Mouse (Mus musculus): Measurements from ENCODE around the gene Pdgfra.

Gene Pdgfra

GRCm38 (mm10) chr5:75155741-75156553 is 3.9 kb downstream of the Pdgfra start:
- peak; percentile 59 for DNase-seq (ENCODE audit: low spot score)

DNA sequence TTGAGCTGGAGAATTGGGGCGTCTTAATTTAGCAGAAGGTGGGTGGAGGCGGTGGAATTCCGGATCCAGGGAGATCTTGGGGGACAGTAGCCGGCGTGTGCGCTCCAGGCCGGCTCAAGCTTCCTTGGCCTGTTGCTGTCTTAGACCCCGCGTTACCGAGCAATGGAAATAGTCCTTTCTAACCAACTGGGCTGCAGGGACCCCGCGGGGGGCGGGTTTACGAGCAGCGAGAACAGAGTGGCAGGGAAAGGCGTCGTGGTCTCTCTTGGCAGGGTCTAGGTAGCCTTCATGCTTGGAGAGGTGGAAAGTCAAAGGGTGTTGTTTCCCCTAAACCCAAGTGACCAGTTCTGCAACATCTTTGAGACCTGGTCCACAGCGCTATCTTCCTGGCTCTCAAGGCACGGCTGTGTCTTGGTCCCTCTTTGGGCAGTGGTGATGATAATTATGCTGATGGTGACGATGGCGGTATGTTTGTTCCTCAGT is 4.5 kb downstream of the Pdgfra start:
- DNase-seq (ENCODE audit: low spot score), result no peak

DNA sequence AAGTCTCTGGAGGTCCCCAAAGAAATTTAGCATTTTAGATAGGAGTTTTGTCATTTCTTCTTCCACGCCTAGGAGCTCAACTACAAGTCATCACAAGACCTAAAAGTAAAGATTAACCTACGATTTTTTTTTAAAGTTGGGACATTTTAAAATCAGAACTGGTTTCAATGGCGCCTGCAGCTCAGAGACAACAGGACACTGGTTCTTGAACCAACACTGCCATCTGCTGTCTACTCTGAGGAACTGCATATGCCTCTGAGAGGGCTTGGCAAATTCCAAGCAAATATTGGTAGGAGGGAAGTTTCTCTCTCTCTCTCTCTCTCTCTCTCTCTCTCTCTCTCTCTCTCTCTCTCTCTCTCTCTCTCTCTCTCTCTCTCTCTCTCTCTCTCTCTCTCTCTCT is 4.9 kb downstream of the Pdgfra start:
- DNase-seq (ENCODE audit: low spot score), result no peak

DNA sequence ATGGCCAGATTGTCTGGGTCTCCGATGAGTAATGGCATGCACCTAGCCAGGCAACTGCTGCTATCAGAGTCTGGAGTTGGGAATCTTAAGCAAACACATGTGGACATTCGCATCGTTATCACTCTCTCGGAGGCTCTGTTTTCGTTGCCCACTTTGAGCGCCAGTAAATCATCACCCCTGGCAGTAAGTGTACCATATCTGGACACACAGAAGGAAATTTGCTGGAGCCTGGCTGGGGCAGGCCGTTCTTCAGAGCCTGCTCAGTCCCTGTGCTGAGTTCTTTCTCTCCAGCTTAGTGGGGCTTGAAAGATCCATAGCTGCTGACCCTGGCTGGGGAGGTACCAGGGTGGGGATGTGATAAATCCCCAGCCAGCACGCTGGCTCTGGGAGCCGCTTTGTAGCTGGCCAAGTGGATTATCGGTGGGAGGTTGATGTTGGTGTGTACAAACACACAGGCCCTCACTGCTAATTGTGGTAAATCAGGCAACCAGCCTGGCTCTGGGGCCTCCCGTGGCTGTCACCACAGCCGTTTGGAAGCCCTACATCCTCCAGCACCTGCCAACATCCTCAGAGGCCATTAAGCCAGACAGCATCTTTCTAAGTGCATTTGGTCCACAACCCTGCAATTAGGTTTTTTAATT is 8.6 kb downstream of the Pdgfra start:
- DNase-seq (ENCODE audit: low spot score), result no peak

GRCm38 (mm10) chr5:75161586-75161985 is 9.5 kb downstream of the Pdgfra start:
- DNase-seq (ENCODE audit: low spot score), result no peak

- DNase-seq (ENCODE audit: low spot score), result no peak
Measured at GRCm38 (mm10) chr5:75163289-75163951, 11.3 kb downstream of the Pdgfra start.

GRCm38 (mm10) chr5:75164688-75165087 is 12.6 kb downstream of the Pdgfra start:
- DNase-seq (ENCODE audit: low spot score), result no peak

DNA sequence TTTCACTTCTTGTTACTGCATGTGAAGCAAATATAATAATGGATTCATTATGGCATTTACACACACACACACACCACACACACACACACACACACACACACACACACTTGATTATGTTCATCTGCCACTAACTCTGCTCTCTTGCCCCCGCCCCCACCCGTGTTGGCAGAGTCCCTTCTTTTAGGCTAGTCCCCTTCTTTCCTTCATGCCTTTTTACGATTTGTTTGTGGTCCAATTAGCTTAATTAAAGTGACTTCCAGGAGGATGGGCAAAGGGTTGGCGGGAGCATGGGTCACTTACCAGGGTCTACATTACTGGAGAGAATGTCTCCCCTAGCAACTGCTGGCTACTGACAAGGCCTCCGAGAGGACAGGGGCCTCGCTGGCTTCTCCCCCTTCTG is 17.7 kb downstream of the Pdgfra start:
- no peak for DNase-seq (ENCODE audit: low spot score)

DNA sequence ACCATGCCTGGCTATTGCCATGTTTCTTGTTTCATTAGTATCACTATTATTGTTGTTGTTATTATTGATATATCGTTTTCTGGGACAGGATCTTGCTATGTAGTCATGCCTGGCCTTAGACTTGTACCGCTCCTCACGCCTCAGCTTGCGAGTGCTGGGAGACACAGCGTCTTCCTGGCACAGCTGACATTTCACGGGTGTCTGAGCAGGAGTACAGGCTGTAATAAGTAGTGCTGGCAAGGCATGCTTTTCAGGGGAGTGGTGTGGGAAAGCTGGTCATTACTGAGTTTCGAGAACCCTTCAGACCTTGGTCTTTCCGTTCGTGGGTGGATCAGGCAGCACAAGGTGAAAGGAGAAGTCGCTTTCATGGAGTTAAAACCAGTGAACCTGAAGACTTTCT is 19.8 kb downstream of the Pdgfra start:
- no peak for DNase-seq (ENCODE audit: low spot score)

- DNase-seq (ENCODE audit: low spot score), result no peak
Measured at GRCm38 (mm10) chr5:75179249-75179648, 27.2 kb downstream of the Pdgfra start.

GRCm38 (mm10) chr5:75179726-75180290 is 27.7 kb downstream of the Pdgfra start:
- DNase-seq (ENCODE audit: low spot score), result no peak

- no peak for DNase-seq (ENCODE audit: low spot score)
Measured at GRCm38 (mm10) chr5:75183653-75184052, 31.6 kb downstream of the Pdgfra start.

- no peak for DNase-seq (ENCODE audit: low spot score)
Measured at GRCm38 (mm10) chr5:75184112-75184511, 32.0 kb downstream of the Pdgfra start.

GRCm38 (mm10) chr5:75184693-75185235 is 32.7 kb downstream of the Pdgfra start:
- no peak for DNase-seq (ENCODE audit: low spot score)

GRCm38 (mm10) chr5:75185584-75185983 is 33.5 kb downstream of the Pdgfra start:
- DNase-seq (ENCODE audit: low spot score), result no peak

DNA sequence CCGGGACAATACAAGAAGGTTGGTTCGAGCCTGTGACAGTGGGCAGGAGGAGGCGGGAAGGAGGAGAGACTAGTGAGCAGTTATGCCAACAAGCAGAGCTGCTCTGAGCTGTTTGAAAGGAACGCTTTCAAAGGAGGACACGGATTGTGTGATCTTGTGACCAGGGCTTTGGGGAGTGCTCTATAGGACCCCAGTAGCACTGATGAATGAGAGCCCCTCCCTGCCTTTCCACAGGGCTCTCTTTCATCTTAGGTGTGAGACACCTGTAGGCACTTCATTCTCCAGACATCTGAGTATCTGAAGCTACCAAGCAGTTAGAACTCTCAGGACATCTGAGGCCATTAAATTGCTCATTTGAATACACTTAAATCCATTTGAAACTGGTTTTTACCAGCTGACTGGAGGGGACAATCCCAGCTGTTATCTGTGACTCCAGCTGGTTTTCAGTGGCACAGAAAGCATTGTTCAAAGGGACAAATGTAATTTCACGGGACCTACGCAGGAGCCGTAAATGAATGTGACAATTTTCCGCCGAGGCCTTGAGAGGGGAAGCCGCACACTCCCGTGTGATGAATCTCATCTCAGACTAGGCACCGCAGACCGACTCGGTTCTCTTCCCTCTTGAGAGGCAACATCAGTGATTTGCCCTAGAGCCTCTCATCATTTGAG is 37.4 kb downstream of the Pdgfra start:
- DNase-seq (ENCODE audit: low spot score), result no peak

DNA sequence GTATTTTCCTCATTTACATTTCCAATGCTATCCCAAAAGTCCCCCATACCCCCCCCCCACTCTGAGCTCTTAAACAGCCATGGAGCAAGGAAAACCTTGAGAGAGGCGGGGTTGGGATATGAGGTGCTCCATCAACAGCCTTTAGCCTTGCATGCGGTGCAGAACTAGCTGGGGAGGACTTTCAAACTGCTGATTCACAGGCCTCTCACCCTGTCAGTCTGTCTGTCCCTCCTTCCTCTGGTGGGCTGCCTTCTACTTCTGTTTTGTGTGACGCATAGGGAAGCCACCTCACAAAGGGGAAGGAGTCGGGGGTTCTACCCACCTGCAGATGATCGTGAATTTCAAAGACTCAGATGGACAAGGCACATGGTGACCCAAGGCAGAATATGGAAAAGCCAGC is 41.0 kb downstream of the Pdgfra start:
- no peak for DNase-seq (ENCODE audit: low spot score)

- no peak for DNase-seq (ENCODE audit: low spot score)
Measured at GRCm38 (mm10) chr5:75198413-75198812, 46.3 kb downstream of the Pdgfra start.

GRCm38 (mm10) chr5:75199698-75200365 is 47.7 kb downstream of the Pdgfra start:
- no peak for DNase-seq (ENCODE audit: low spot score)

DNA sequence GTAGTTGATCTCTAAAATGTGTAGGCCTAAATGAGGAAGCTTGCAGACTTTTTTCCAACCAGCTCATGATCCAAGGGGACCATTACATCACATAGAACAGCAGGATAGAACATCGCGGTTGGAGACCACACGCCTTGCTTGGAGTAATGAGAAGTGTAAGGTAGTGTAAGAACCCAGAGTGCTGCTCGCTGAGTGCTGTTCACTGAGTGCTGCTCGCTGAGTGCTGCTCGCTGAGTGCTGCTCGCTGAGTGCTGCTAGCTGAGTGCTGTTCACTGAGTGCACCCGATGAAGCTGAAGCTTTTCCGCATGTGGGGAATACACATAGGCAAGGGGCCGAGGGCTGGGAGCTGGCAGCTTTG is 48.3 kb downstream of the Pdgfra start:
- DNase-seq (ENCODE audit: low spot score), result no peak

DNA sequence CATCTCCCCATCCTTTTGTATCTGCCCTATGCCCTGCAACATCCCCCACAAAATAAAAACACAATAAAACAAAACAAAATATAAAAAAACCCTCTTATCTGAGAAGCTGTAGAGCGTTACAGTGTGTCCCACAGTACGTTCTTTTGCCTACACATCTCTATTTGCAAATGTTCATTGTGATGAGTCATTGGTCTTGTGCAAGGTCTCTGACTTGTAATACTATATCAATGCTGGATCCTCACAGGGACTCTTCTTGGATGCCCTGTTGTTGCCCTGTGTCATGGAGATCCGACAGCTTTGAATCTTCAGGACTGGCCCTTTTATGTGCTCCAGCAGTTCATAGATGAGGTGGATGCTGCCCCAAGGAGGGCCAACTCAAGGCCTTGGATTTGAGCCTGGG is 55.8 kb downstream of the Pdgfra start:
- no peak for DNase-seq (ENCODE audit: low spot score)

Data from urinary bladder, postnatal 10 days (tissue).